Mouse (Mus musculus): ENCODE measurements at regions not wholly inside any gene's neighbourhood (a gene's known extent, or its start where the extent isn't known, plus 50 kb on each side); places are given as distances from the start of the nearest gene placed in this dataset.

GRCm38 (mm10) chr1:42475629-42476028, 219.9 kb upstream of the Pou3f3 start:
- Histone ChIP-seq H3K4me3 (ENCODE audit: insufficient read depth, low read length) (no peak overlapping the region), H3K4me1 (ENCODE audit: control insufficient read depth, insufficient read depth, low read length) (no peaks in the 10 kb centered on the region), H3K27ac (ENCODE audit: insufficient read depth, low read length) (no peak overlapping the region)
- no peak for TF ChIP-seq POLR2A (IDR thresholded peaks at IDR 0.05; ENCODE audit: low read depth, low read length)
- no peak for TF ChIP-seq CTCF (IDR thresholded peaks at IDR 0.05; ENCODE audit: borderline replicate concordance, insufficient read depth, low read length)

GRCm38 (mm10) chr1:42480348-42480920, 215.1 kb upstream of the Pou3f3 start:
- no peaks in the 10 kb centered on the region for H3K4me1 ChIP-seq (ENCODE audit: control insufficient read depth, insufficient read depth, low read length)
- no peak overlapping the region for H3K27ac ChIP-seq (ENCODE audit: insufficient read depth, low read length)
- no peak overlapping the region for H3K4me3 ChIP-seq (ENCODE audit: insufficient read depth, low read length)
- TF ChIP-seq POLR2A (IDR thresholded peaks at IDR 0.05; ENCODE audit: low read depth, low read length): no peak
- no peak for TF ChIP-seq CTCF (IDR thresholded peaks at IDR 0.05; ENCODE audit: borderline replicate concordance, insufficient read depth, low read length)

- no peak for TF ChIP-seq CTCF (IDR thresholded peaks at IDR 0.05; ENCODE audit: borderline replicate concordance, insufficient read depth, low read length)
- TF ChIP-seq POLR2A (IDR thresholded peaks at IDR 0.05; ENCODE audit: low read depth, low read length): no peak
- no peak overlapping the region for H3K27ac ChIP-seq (ENCODE audit: insufficient read depth, low read length)
- H3K4me3 ChIP-seq (ENCODE audit: insufficient read depth, low read length): no peak overlapping the region
- H3K4me1 ChIP-seq (ENCODE audit: control insufficient read depth, insufficient read depth, low read length): no peaks in the 10 kb centered on the region
Measured at GRCm38 (mm10) chr1:42489563-42489962, 206.0 kb upstream of the Pou3f3 start.

DNA sequence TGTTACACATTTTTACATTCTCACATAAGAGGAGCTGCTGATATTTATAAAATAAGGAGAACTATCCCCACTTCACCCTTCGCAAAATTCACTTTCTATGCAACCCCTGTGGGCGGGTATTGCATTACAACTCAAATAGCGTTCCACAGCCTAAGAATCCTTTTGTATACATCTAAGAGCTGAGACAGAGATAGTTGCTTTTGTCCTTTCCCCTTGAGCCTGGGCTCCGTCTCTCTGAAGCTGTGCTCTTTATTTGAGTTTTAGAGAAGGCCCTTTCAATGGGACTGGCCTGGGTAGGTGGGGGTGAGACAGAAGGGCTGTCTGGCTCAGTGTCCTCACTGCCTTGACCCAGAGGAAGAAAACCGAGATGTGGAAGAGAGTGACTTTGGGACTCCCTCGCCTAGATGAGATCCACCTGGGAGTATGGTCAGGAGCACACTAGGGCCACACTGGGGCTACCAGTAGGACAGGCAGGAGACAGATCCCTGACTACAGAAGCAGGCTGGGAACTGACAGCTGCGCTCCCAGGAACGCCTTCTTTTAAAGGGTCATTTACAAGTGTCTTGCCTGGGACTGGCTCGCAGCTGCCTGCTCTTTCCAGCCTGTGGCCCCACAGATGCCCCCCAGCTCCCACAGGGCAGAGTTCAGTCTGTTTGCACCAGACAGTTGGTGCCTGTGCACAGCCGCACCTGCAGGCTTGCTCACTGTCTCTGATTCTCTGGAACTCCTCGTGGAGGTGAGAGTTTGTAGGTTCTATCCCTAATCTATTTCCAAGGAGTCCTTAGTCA, 204.5 kb upstream of the Pou3f3 start:
- Histone ChIP-seq H3K27ac (ENCODE audit: insufficient read depth, low read length) (no peak overlapping the region), H3K4me3 (ENCODE audit: insufficient read depth, low read length) (no peak overlapping the region), H3K4me1 (ENCODE audit: control insufficient read depth, insufficient read depth, low read length) (no peaks in the 10 kb centered on the region)
- TF ChIP-seq POLR2A (IDR thresholded peaks at IDR 0.05; ENCODE audit: low read depth, low read length) (no peak), CTCF (IDR thresholded peaks at IDR 0.05; ENCODE audit: borderline replicate concordance, insufficient read depth, low read length) (no peak)

GRCm38 (mm10) chr1:42491644-42492277, 203.8 kb upstream of the Pou3f3 start:
- Histone ChIP-seq H3K4me1 (ENCODE audit: control insufficient read depth, insufficient read depth, low read length) (no peaks in the 10 kb centered on the region), H3K4me3 (ENCODE audit: insufficient read depth, low read length) (no peak overlapping the region; the same call in 1 of the 2 replicates), H3K27ac (ENCODE audit: insufficient read depth, low read length) (no peak overlapping the region)
- TF ChIP-seq POLR2A (IDR thresholded peaks at IDR 0.05; ENCODE audit: low read depth, low read length): no peak
- no peak for TF ChIP-seq CTCF (IDR thresholded peaks at IDR 0.05; ENCODE audit: borderline replicate concordance, insufficient read depth, low read length)

GRCm38 (mm10) chr1:42496022-42496421, 199.5 kb upstream of the Pou3f3 start:
- Histone ChIP-seq H3K27ac (ENCODE audit: insufficient read depth, low read length) (no peak overlapping the region), H3K4me1 (ENCODE audit: control insufficient read depth, insufficient read depth, low read length) (no peaks in the 10 kb centered on the region), H3K4me3 (ENCODE audit: insufficient read depth, low read length) (no peak overlapping the region)
- TF ChIP-seq POLR2A (IDR thresholded peaks at IDR 0.05; ENCODE audit: low read depth, low read length) (no peak), CTCF (IDR thresholded peaks at IDR 0.05; ENCODE audit: borderline replicate concordance, insufficient read depth, low read length) (no peak)

GRCm38 (mm10) chr1:42496433-42496832, 199.1 kb upstream of the Pou3f3 start:
- TF ChIP-seq POLR2A (IDR thresholded peaks at IDR 0.05; ENCODE audit: low read depth, low read length): no peak
- TF ChIP-seq CTCF (IDR thresholded peaks at IDR 0.05; ENCODE audit: borderline replicate concordance, insufficient read depth, low read length): no peak
- Histone ChIP-seq H3K4me3 (ENCODE audit: insufficient read depth, low read length) (no peak overlapping the region), H3K27ac (ENCODE audit: insufficient read depth, low read length) (no peak overlapping the region), H3K4me1 (ENCODE audit: control insufficient read depth, insufficient read depth, low read length) (no peaks in the 10 kb centered on the region)

DNA sequence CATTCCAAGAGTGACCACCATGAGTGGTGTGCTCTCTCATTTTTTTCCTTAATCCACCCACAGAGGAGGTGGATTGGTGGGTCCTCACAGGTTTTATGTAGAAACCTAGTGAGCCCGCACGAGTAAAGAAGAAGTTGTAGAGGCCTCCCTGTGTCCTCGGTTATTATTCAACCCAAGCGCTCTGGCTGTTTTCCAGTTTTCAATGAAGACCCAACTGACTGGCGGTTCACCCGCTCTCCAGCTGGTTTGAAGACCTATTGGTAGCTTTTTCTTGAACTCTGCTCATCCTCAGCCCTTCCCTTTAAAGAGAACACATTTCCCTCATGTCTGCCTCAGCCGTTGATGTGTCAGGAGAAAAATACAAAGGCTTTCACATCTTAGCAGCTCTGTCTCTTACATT, 196.7 kb upstream of the Pou3f3 start:
- TF ChIP-seq POLR2A (IDR thresholded peaks at IDR 0.05; ENCODE audit: low read depth, low read length) (no peak), CTCF (IDR thresholded peaks at IDR 0.05; ENCODE audit: borderline replicate concordance, insufficient read depth, low read length) (no peak)
- H3K4me3 ChIP-seq (ENCODE audit: insufficient read depth, low read length): no peak overlapping the region
- no peaks in the 10 kb centered on the region for H3K4me1 ChIP-seq (ENCODE audit: control insufficient read depth, insufficient read depth, low read length)
- H3K27ac ChIP-seq (ENCODE audit: insufficient read depth, low read length): no peak overlapping the region

DNA sequence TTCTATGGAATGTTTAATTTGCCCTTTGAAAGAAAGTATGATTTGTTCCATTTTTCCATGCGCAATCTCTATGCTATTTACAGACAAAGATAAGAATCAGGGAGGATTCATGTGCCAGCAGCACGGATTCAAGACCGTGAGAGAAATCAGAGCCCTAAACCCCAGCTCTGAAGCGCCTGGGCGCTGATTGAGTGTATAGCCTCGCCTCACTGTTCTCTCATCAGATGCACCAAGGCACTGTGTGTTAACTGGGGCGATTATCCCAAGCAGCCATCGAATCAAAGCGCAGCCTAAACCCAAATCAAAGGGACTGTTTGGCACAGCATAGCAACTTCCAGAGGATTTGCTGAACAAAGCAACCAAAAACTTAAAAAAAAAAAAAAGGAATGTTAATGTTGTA, 191.1 kb upstream of the Pou3f3 start:
- no peaks in the 10 kb centered on the region for H3K4me1 ChIP-seq (ENCODE audit: control insufficient read depth, insufficient read depth, low read length)
- no peak for TF ChIP-seq CTCF (IDR thresholded peaks at IDR 0.05; ENCODE audit: borderline replicate concordance, insufficient read depth, low read length)
- no peak for TF ChIP-seq POLR2A (IDR thresholded peaks at IDR 0.05; ENCODE audit: low read depth, low read length)
- H3K27ac ChIP-seq (ENCODE audit: insufficient read depth, low read length): no peak overlapping the region
- H3K4me3 ChIP-seq (ENCODE audit: insufficient read depth, low read length): no peak overlapping the region
